Mouse (Mus musculus): ENCODE results near the gene Vmn2r97.
"Not testable (repeated sequence)": the region's sequence is repeated elsewhere in the genome, so short reads cannot be mapped to it uniquely, and the experiment has no call there.

The Vmn2r97 gene

GRCm38 (mm10) chr17:18914000-18914399, at the start of gene Vmn2r97:
Gene Vmn2r97, plus strand, starts transcription at chr17:18914300.
- DNase-seq: not testable (repeated sequence)

GRCm38 (mm10) chr17:18882436-18882835, 31.7 kb upstream of the Vmn2r97 start:
- not testable (repeated sequence) for DNase-seq

- DNase-seq: no peak
Observed at GRCm38 (mm10) chr17:18889745-18890329, 24.3 kb upstream of the Vmn2r97 start.

GRCm38 (mm10) chr17:18957800-18958199, 43.7 kb downstream of the Vmn2r97 start:
- not testable (repeated sequence) for DNase-seq

- DNase-seq: no peak
Observed at GRCm38 (mm10) chr17:18968371-18969275, 54.5 kb downstream of the Vmn2r97 start.
